In the genomic region with DNA sequence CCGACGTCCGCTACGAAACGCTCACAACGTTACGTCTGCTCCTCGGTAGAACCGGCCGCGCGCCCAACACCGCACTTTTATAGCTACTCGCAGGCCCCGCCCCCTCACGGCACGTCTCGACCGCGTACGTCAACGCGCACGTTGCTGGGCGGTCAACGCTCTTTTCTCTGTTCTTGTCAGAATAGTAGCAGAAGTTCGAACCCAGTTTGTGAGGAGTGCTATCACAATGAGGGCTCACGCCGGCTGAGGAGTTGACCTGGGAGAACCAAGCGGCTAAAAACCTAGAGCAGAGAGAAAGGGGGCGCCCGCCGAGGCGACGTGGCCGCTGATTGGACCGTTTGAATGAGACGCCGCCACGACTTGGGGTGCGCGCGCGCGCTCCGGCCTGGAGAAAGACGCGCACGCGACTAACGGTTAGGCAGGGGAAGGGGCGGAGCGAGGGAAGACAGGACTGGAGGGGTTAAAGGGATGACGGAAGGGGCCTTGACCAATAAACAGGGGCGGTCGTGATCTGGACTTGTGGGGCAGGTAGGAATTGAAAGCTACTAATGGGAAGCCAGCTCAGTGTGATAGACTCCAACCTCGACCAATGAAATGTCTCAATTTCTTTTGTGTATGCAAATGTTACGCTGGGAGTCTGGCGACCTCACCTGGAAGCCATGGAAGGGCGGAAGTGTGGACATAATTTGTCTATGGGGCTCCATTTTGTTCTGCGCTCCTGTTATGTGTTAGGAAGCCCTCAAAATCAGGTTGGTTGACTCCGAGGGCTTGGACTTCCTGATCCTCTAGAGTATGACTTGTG, we compare ENCODE assay signal across 8 mouse cellular contexts. TPM values are rescaled to one million over a fixed set of nuclear protein-coding genes. Genes with fewer than 3 reads are reported as not detected.
DNase-seq lines count a peak whose midpoint lies in the region; ATAC-seq and TF ChIP-seq lines count a peak whose summit lies in the region.

Gene Ube2s (minus strand): TSS at position 288 of the 802 bp plus-strand sequence.

- H3K36me3 ChIP-seq in C2C12 (ENCODE audit: control insufficient read depth, insufficient read depth) (peaks cover 35% of the 10 kb centered on the region), myocyte (ENCODE audit: control insufficient read depth, insufficient read depth) (peaks cover 20% of the 10 kb centered on the region)
- H3K36me3 ChIP-seq in erythroblast, embryonic 14.5 days (ENCODE audit: control insufficient read depth) = peaks cover 54% of the 10 kb centered on the region
- peaks cover 9% of the 10 kb centered on the region for H3K36me3 ChIP-seq in heart, embryonic 11.5 days (ENCODE audit: control insufficient read depth, insufficient read depth, low read length)
- peaks cover 25% of the 10 kb centered on the region for H3K36me3 ChIP-seq in kidney, embryonic 16.5 days (ENCODE audit: insufficient read depth, low read length)
- H3K36me3 ChIP-seq in liver, adult 2 months (ENCODE audit: control insufficient read depth, insufficient read depth, low read length) = peaks cover 16% of the 10 kb centered on the region
- peaks cover 8% of the 10 kb centered on the region for H3K36me3 ChIP-seq in splenic B cell, adult 2 months (ENCODE audit: control insufficient read depth, insufficient read depth, low read length, poor library complexity, severe bottlenecking)

- peaks cover 37% of the 10 kb centered on the region for H3K79me3 ChIP-seq in C2C12 (ENCODE audit: low read depth)

- TF ChIP-seq CTCF in C2C12 (IDR thresholded peaks at IDR 0.05; ENCODE audit: control insufficient read depth, insufficient read depth, insufficient read length) = no peak
- TF ChIP-seq CTCF in brain, embryonic 14.5 days (IDR thresholded peaks at IDR 0.05; ENCODE audit: borderline replicate concordance, extremely low read depth, insufficient read depth, insufficient read length) = no peak
- no peak for TF ChIP-seq CTCF in liver, adult 2 months (IDR thresholded peaks at IDR 0.05; ENCODE audit: low read depth, low read length)

- H3K4me3 ChIP-seq in C2C12 (ENCODE audit: insufficient read depth, poor library complexity, severe bottlenecking) (peak within 1 kb of the TSS; percentile 89), myocyte (peak within 1 kb of the TSS; percentile 93)
- peak within 1 kb of the TSS; percentile 100 for H3K4me3 ChIP-seq in erythroblast, embryonic 14.5 days (replicated peaks)
- H3K4me3 ChIP-seq in heart, embryonic 11.5 days (ENCODE audit: low read depth, low read length) = peak within 1 kb of the TSS; percentile 99
- peak within 1 kb of the TSS; percentile 100 for H3K4me3 ChIP-seq in kidney, embryonic 16.5 days (ENCODE audit: low read length)
- H3K4me3 ChIP-seq in liver, adult 2 months (ENCODE audit: insufficient read depth, low read depth, low read length) = peak within 1 kb of the TSS; percentile 92

- H3ac ChIP-seq in C2C12 (ENCODE audit: control insufficient read depth, insufficient read length, low read depth) (peak within 1 kb of the TSS; percentile 98), myocyte (ENCODE audit: control insufficient read depth, insufficient read length) (peak within 1 kb of the TSS; percentile 86)

- peak within 1 kb of the TSS; percentile 83 for H3K9ac ChIP-seq in heart, embryonic 11.5 days (ENCODE audit: low read depth, low read length)
- H3K9ac ChIP-seq in kidney, embryonic 16.5 days (replicated peaks; ENCODE audit: low read length) = peak within 1 kb of the TSS; percentile 99
- H3K9ac ChIP-seq in liver, adult 2 months (ENCODE audit: low read depth, low read length) = peak within 1 kb of the TSS; percentile 91

- under 1% methylated on average over 59 of the region's 62 CpGs for WGBS in heart, embryonic 11.5 days (ENCODE audit: insufficient replicate concordance)
- WGBS in kidney, embryonic 16.5 days = under 1% methylated on average over 62 of the region's 62 CpGs
- WGBS in liver, adult 2 months = under 1% methylated on average over 62 of the region's 62 CpGs

- peak; percentile 50; the same call in 1 of the 2 replicates for TF ChIP-seq POLR2A in brain, embryonic 14.5 days (IDR thresholded peaks at IDR 0.05; ENCODE audit: borderline replicate concordance, extremely low read depth, insufficient read depth, insufficient read length, poor library complexity, severe bottlenecking)
- TF ChIP-seq POLR2A in liver, adult 2 months (IDR thresholded peaks at IDR 0.05; ENCODE audit: extremely low read depth, insufficient read depth, low read length) = peak; percentile 73
- peak; percentile 68 for TF ChIP-seq POLR2A in myocyte (IDR thresholded peaks at IDR 0.05; ENCODE audit: insufficient read length, low read depth)

- H3K79me2 ChIP-seq in C2C12 (ENCODE audit: control insufficient read depth, insufficient read depth) (peaks cover 39% of the 10 kb centered on the region), myocyte (ENCODE audit: control insufficient read depth, insufficient read depth) (peaks cover 30% of the 10 kb centered on the region)
- H3K79me2 ChIP-seq in liver, adult 2 months (ENCODE audit: control insufficient read depth, insufficient read depth, low read length) = peaks cover 10% of the 10 kb centered on the region; the same call in 1 of the 2 replicates

- H3K9me3 ChIP-seq in erythroblast, embryonic 14.5 days (ENCODE audit: control insufficient read depth, low read length) = peaks cover 12% of the 10 kb centered on the region
- H3K9me3 ChIP-seq in heart, embryonic 11.5 days (replicated peaks; ENCODE audit: control insufficient read depth, low read length) = no peaks in the 10 kb centered on the region
- no peaks in the 10 kb centered on the region for H3K9me3 ChIP-seq in kidney, embryonic 16.5 days (ENCODE audit: low read length)

- peak within 1 kb of the TSS; percentile 94 for H3K27ac ChIP-seq in heart, embryonic 11.5 days (ENCODE audit: low read depth, low read length)
- H3K27ac ChIP-seq in kidney, embryonic 16.5 days (ENCODE audit: low read length) = peak within 1 kb of the TSS; percentile 95
- H3K27ac ChIP-seq in liver, adult 2 months (replicated peaks; ENCODE audit: insufficient read depth, low read depth, low read length) = peak within 1 kb of the TSS; percentile 92

- peak; percentile 98 for ATAC-seq in heart, embryonic 11.5 days (replicated peaks; ENCODE audit: insufficient number of reproducible peaks, low FRiP score, low TSS enrichment)
- ATAC-seq in kidney, embryonic 16.5 days (ENCODE audit: low FRiP score, low TSS enrichment) = peak; percentile 99

- peak within 1 kb of the TSS; percentile 82 for H3K4me2 ChIP-seq in heart, embryonic 11.5 days
- peak within 1 kb of the TSS; percentile 81 for H3K4me2 ChIP-seq in kidney, embryonic 16.5 days (replicated peaks; ENCODE audit: low read depth, low read length)
- H3K4me2 ChIP-seq in myocyte (ENCODE audit: low read depth) = peak within 1 kb of the TSS; percentile 88

- no peaks in the 10 kb centered on the region for H3K27me3 ChIP-seq in C2C12 (ENCODE audit: control insufficient read depth, insufficient read depth, insufficient read length)
- H3K27me3 ChIP-seq in erythroblast, embryonic 14.5 days (ENCODE audit: control insufficient read depth) = no peaks in the 10 kb centered on the region
- no peaks in the 10 kb centered on the region for H3K27me3 ChIP-seq in heart, embryonic 11.5 days (ENCODE audit: control insufficient read depth, insufficient read depth, low read length)
- H3K27me3 ChIP-seq in kidney, embryonic 16.5 days (ENCODE audit: insufficient read depth, low read length) = no peaks in the 10 kb centered on the region
- no peaks in the 10 kb centered on the region for H3K27me3 ChIP-seq in liver, adult 2 months (ENCODE audit: control insufficient read depth, insufficient read depth, low read length)
- H3K27me3 ChIP-seq in myocyte (ENCODE audit: control insufficient read depth, insufficient read depth, insufficient read length) = no peaks in the 10 kb centered on the region
- H3K27me3 ChIP-seq in splenic B cell, adult 2 months (ENCODE audit: control insufficient read depth, insufficient read depth, low read length, poor library complexity, severe bottlenecking) = no peaks in the 10 kb centered on the region

- peaks cover 37% of the 10 kb centered on the region for H3K4me1 ChIP-seq in erythroblast, embryonic 14.5 days (ENCODE audit: control insufficient read depth)
- H3K4me1 ChIP-seq in heart, embryonic 11.5 days (ENCODE audit: control insufficient read depth, insufficient read depth, low read length) = peaks cover 16% of the 10 kb centered on the region
- peaks cover 28% of the 10 kb centered on the region for H3K4me1 ChIP-seq in kidney, embryonic 16.5 days (ENCODE audit: insufficient read depth, low read length)
- peaks cover 17% of the 10 kb centered on the region for H3K4me1 ChIP-seq in liver, adult 2 months (ENCODE audit: control insufficient read depth, insufficient read depth, low read length)

- peak; percentile 100 for DNase-seq in brain, embryonic 14.5 days (ENCODE audit: low read depth)
- DNase-seq in liver, adult 2 months (ENCODE audit: extremely low read depth, low read depth, low spot score) = peak; percentile 100
- DNase-seq in splenic B cell, adult 2 months (ENCODE audit: low read depth, low spot score) = peak; percentile 99

TF ChIP-seq in C2C12, 6 proteins besides CTCF, POLR2A, EP300 and RAD21:
- no peak for TF ChIP-seq MYOG (IDR thresholded peaks at IDR 0.05; ENCODE audit: control insufficient read depth, extremely low read depth, insufficient read length)
- no peak for TF ChIP-seq MYOD1 (IDR thresholded peaks at IDR 0.05; ENCODE audit: control insufficient read depth, insufficient read length, low read depth)
- no peak for TF ChIP-seq MAX (IDR thresholded peaks at IDR 0.05)
- no peak for TF ChIP-seq CEBPB (IDR thresholded peaks at IDR 0.05; ENCODE audit: low read depth)
- TF ChIP-seq FOSL1 (IDR thresholded peaks at IDR 0.05; ENCODE audit: insufficient read depth, low read length, poor library complexity, severe bottlenecking) = no peak
- TF ChIP-seq USF1 (IDR thresholded peaks at IDR 0.05; ENCODE audit: low read depth) = no peak

TF ChIP-seq in myocyte, 11 proteins besides CTCF, POLR2A, EP300 and RAD21 (continues in another document):
- TF ChIP-seq SRF (IDR thresholded peaks at IDR 0.05; ENCODE audit: control insufficient read depth, insufficient read length, low read depth) (no peak), E2F4 (IDR thresholded peaks at IDR 0.05; ENCODE audit: insufficient read depth) (peak; percentile 90), POLR2AphosphoS2 (IDR thresholded peaks at IDR 0.05; ENCODE audit: insufficient read length, low read depth) (peak; percentile 81), MYOD1 (IDR thresholded peaks at IDR 0.05; ENCODE audit: control insufficient read depth in 1 of 3, insufficient read length in 2 of 3, low read depth in 2 of 3) (no peak), TCF3 (IDR thresholded peaks at IDR 0.05; ENCODE audit: insufficient read length, low read depth) (no peak), TCF12 (IDR thresholded peaks at IDR 0.05; ENCODE audit: insufficient read depth, poor library complexity, severe bottlenecking) (no peak)

RNA-seq across cellular contexts. Expression of gene Ube2s, which starts in this region (rescaled TPM):
- polyA plus RNA-seq in C2C12 (2012; fragmentation: generic; extraction: Trizol) (599 TPM), myocyte (2012; fragmentation: generic; extraction: Trizol) (261 TPM)
- polyA plus RNA-seq in brain, embryonic 14.5 days (2012; rRNA removed) = 451 and 626 TPM in 2 replicates
- polyA plus RNA-seq in erythroblast, embryonic 14.5 days (2012) = 142 and 163 TPM in 2 replicates
- polyA plus RNA-seq in heart, embryonic 11.5 days (2014; fragmentation: Nextera tagmentation; extraction: Ambion mirVana) = 317 and 378 TPM in 2 replicates
- 355 and 360 TPM in 2 replicates for polyA plus RNA-seq in kidney, embryonic 16.5 days (2015; fragmentation: Nextera tagmentation; extraction: Ambion mirVana)
- 22.4 and 24.2 TPM in 2 replicates for total RNA-seq in liver, adult 2 months (2014; rRNA removed)
- polyA plus RNA-seq in liver, adult 2 months (2012; rRNA removed) = 45.9 and 74.3 TPM in 2 replicates

Comparison
In these comparisons a context has a peak if more than half of its experiments do, and no peak if none do; other contexts are left out.
1. Peak in every context shown above with its lines: DNase-seq, ATAC-seq, H3K4me3 ChIP-seq and H3K27ac ChIP-seq.